Mouse (Mus musculus): ENCODE data around the gene Col19a1. TPM values are rescaled to one million over a fixed set of nuclear protein-coding genes. Genes with fewer than 3 reads are reported as not detected.

The Col19a1 gene
- polyA plus RNA-seq, 1 experiment from 2014 or later: 3.4 TPM

DNA sequence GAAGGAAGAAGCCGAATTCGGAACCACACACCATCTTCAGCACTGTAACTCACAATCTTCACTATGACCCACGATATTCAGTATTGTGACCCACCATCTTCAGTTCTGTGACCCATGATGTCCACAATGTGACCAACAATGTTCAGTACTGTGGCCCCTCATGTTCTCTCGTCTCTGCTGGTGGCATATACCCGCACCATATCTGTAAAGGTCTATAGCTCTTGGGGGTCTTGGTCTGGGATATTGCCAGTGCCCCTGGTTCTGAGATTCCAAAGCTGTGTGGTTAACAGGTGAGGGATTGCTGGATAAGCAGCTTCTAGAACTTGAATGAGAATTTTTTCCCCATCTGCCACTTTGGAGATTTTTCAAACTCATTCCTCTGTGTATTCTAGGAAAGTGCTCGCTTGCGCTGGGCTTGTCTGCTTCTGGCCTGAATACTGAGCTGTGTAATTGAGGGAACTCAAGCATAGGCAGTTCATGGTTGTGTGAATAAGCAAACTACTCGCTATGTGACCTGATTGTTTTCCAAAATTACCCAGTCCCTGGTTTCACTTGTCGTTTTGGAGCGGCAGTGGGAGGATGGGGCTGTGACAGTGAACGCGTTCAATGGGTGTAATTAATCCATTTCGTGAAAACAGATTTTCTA lies 225.2 kb downstream of the Col19a1 start:
- ATAC-seq (ENCODE audit: low FRiP score): no peak
- 83% methylated on average over 13 of the region's 13 CpGs for WGBS
- H3K27ac ChIP-seq (replicated peaks): no peak overlapping the region
- H3K4me3 ChIP-seq (replicated peaks): no peak overlapping the region
- no peaks in the 10 kb centered on the region for H3K36me3 ChIP-seq
- H3K27me3 ChIP-seq (replicated peaks): no peaks in the 10 kb centered on the region
- no peak overlapping the region for H3K9ac ChIP-seq (replicated peaks)
- H3K4me1 ChIP-seq: no peaks in the 10 kb centered on the region
- no peaks in the 10 kb centered on the region for H3K9me3 ChIP-seq (replicated peaks)
- H3K4me2 ChIP-seq: no peak overlapping the region

GRCm38 (mm10) chr1:24349462-24350217 lies 237.6 kb downstream of the Col19a1 start:
- ATAC-seq (ENCODE audit: low FRiP score): peak; percentile 94
- WGBS: 55% methylated on average over 13 of the region's 13 CpGs

GRCm38 (mm10) chr1:24347621-24348160 lies 239.6 kb downstream of the Col19a1 start:
- Histone ChIP-seq H3K4me1 (0 out of 2 replicates have a peak, but pooled peaks cover 5% of the 10 kb centered on the region), H3K4me3 (replicated peaks) (no peak overlapping the region), H3K27ac (replicated peaks) (no peak overlapping the region), H3K9ac (replicated peaks) (no peak overlapping the region), H3K9me3 (replicated peaks) (no peaks in the 10 kb centered on the region), H3K4me2 (no peak overlapping the region), H3K27me3 (replicated peaks) (no peaks in the 10 kb centered on the region), H3K36me3 (no peaks in the 10 kb centered on the region)
- 77% methylated on average over 5 of the region's 5 CpGs for WGBS
- no peak for ATAC-seq (ENCODE audit: low FRiP score)

More at GRCm38 (mm10) chr1:24349462-24350217, 237.6 kb downstream of the Col19a1 start:
- Histone ChIP-seq H3K27ac (replicated peaks) (0 out of 2 replicates have a peak overlapping the region, but pooled peaks have one; percentile 28), H3K9me3 (replicated peaks) (no peaks in the 10 kb centered on the region), H3K4me3 (replicated peaks) (0 out of 2 replicates have a peak overlapping the region, but pooled peaks have one; percentile 12), H3K36me3 (no peaks in the 10 kb centered on the region), H3K4me2 (peak overlapping the region; percentile 41), H3K9ac (replicated peaks) (no peak overlapping the region), H3K27me3 (replicated peaks) (no peaks in the 10 kb centered on the region), H3K4me1 (0 out of 2 replicates have a peak, but pooled peaks cover 5% of the 10 kb centered on the region)

DNA sequence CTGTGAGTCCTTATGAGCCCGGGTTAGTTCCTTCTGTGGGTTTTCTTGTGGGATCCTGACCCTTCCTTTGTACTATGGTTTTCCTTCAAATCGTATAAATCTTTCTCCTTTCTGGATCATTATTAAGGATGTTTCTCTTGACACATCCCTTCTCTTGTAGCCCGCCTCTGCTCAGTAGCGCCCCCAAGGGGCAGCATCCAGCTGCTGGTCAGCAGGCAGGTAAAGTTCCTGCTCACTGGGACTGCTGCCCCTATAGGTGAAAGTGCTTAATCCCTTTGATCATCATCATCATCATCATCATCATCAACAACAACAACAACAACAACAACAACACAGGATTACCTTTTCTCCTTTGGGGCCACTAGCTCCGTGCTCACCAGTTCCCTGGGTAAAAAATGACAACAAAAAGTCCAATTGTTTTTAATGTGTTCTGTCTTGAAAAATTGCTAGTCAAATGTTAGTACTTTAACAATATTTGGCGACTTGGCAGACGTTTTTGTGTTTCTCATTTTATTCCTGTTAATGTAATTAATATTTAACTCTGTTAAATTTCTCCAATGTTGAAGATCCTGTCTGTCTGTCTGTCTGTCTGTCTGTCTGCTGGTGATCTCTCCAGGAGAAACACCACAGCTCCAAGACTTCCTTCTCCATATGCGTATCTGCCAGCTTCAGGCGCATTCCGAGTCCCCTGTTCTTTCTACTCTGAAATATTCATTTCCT lies 249.6 kb downstream of the Col19a1 start:
- Histone ChIP-seq H3K4me3 (replicated peaks) (no peak overlapping the region), H3K27ac (replicated peaks) (no peak overlapping the region), H3K9me3 (replicated peaks) (no peaks in the 10 kb centered on the region), H3K4me2 (no peak overlapping the region), H3K4me1 (no peaks in the 10 kb centered on the region), H3K36me3 (no peaks in the 10 kb centered on the region), H3K9ac (replicated peaks) (no peak overlapping the region), H3K27me3 (replicated peaks) (no peaks in the 10 kb centered on the region)
- WGBS: 88% methylated on average over 10 of the region's 10 CpGs
- no peak for ATAC-seq (ENCODE audit: low FRiP score)

- Histone ChIP-seq H3K27ac (replicated peaks) (no peak overlapping the region), H3K4me2 (no peak overlapping the region), H3K27me3 (replicated peaks) (no peaks in the 10 kb centered on the region), H3K4me1 (no peaks in the 10 kb centered on the region), H3K9me3 (replicated peaks) (no peaks in the 10 kb centered on the region), H3K9ac (replicated peaks) (no peak overlapping the region), H3K4me3 (replicated peaks) (no peak overlapping the region), H3K36me3 (no peaks in the 10 kb centered on the region)
- ATAC-seq (ENCODE audit: low FRiP score): no peak
- 52% methylated on average over 3 of the region's 3 CpGs for WGBS
Measured at GRCm38 (mm10) chr1:24336051-24336450, 251.2 kb downstream of the Col19a1 start.

DNA sequence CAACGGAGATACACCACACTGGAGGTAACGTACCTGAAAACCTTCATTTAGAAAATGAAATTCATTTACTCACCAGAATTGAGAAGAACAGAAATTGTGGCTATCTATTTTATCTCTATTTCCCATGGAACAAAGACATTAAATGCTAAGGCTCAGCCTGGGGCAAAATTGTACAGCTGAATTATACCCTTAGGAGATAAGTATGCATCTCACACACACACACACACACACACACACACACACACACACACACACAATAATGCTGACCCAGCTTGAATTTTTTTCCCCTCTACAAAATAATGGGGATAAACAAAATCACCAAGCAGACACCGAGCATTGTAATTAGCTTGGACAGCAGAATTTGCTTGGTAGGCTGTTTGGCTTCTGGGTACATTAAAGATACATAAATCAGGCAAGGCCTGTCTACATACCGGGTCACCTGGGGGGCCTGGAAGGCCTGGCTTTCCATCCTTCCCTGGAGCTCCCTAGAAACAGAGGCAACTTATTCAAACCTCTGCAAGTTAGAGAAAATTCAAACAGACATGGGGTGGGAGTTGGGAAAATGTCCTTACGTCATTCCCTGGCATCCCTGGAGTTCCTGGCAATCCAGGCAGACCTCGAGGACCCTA lies 270.2 kb downstream of the Col19a1 start:
- WGBS: 43% methylated on average over 6 of the region's 6 CpGs
- ATAC-seq (ENCODE audit: low FRiP score): peak; percentile 47

GRCm38 (mm10) chr1:24316490-24316889 lies 270.8 kb downstream of the Col19a1 start:
- no peak overlapping the region for H3K4me2 ChIP-seq
- H3K4me1 ChIP-seq: peaks cover 10% of the 10 kb centered on the region
- no peaks in the 10 kb centered on the region for H3K9me3 ChIP-seq (replicated peaks)
- H3K4me3 ChIP-seq (replicated peaks): no peak overlapping the region
- WGBS: 61% methylated on average over 3 of the region's 3 CpGs
- H3K36me3 ChIP-seq: no peaks in the 10 kb centered on the region
- H3K9ac ChIP-seq (replicated peaks): no peak overlapping the region
- H3K27me3 ChIP-seq (replicated peaks): no peaks in the 10 kb centered on the region
- 0 out of 2 replicates have a peak overlapping the region, but pooled peaks have one; percentile 33 for H3K27ac ChIP-seq (replicated peaks)
- peak; percentile 57; the same call in 1 of the 2 replicates for ATAC-seq (ENCODE audit: low FRiP score)

More for the DNA sequence above, 270.2 kb downstream of the Col19a1 start:
- Histone ChIP-seq H3K4me2 (no peak overlapping the region), H3K36me3 (no peaks in the 10 kb centered on the region), H3K27me3 (replicated peaks) (no peaks in the 10 kb centered on the region), H3K9ac (replicated peaks) (no peak overlapping the region), H3K9me3 (replicated peaks) (no peaks in the 10 kb centered on the region), H3K27ac (replicated peaks) (no peak overlapping the region), H3K4me3 (replicated peaks) (no peak overlapping the region), H3K4me1 (peaks cover 10% of the 10 kb centered on the region)

DNA sequence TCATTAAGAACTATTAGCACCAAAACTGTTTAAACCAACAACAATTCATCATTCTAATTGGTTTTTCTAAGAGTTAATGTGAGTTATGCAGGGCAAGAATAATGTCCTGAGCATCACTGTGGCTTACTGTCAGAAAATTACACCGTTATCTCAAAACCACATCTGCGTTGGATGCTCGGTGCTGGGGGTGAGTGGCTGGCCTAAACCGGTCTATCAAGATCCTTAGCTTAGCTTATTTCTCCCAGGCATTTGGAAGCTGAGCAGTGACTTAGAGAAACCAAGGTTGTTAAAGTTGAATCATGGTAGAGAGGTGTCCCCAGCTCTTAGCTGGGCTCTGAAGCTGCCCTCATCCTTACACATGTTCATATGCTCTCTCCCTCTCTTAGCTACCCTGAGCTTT lies 276.4 kb downstream of the Col19a1 start:
- ATAC-seq (ENCODE audit: low FRiP score): no peak
- H3K9me3 ChIP-seq (replicated peaks): no peaks in the 10 kb centered on the region
- no peaks in the 10 kb centered on the region for H3K27me3 ChIP-seq (replicated peaks)
- H3K4me3 ChIP-seq (replicated peaks): no peak overlapping the region
- 53% methylated on average over 4 of the region's 4 CpGs for WGBS
- no peaks in the 10 kb centered on the region for H3K36me3 ChIP-seq
- no peak overlapping the region for H3K27ac ChIP-seq (replicated peaks)
- no peaks in the 10 kb centered on the region for H3K4me1 ChIP-seq
- H3K4me2 ChIP-seq: no peak overlapping the region
- no peak overlapping the region for H3K9ac ChIP-seq (replicated peaks)

GRCm38 (mm10) chr1:24310193-24310592 lies 277.1 kb downstream of the Col19a1 start:
- Histone ChIP-seq H3K9me3 (replicated peaks) (no peaks in the 10 kb centered on the region), H3K9ac (replicated peaks) (no peak overlapping the region), H3K4me3 (replicated peaks) (no peak overlapping the region), H3K36me3 (no peaks in the 10 kb centered on the region), H3K27ac (replicated peaks) (no peak overlapping the region), H3K4me1 (no peaks in the 10 kb centered on the region), H3K27me3 (replicated peaks) (no peaks in the 10 kb centered on the region), H3K4me2 (no peak overlapping the region)
- 16% methylated on average over 2 of the region's 2 CpGs for WGBS
- ATAC-seq (ENCODE audit: low FRiP score): no peak

GRCm38 (mm10) chr1:24303077-24303476 lies 284.2 kb downstream of the Col19a1 start:
- Histone ChIP-seq H3K36me3 (no peaks in the 10 kb centered on the region), H3K4me1 (peaks cover 2% of the 10 kb centered on the region; the same call in 1 of the 2 replicates), H3K4me3 (replicated peaks) (no peak overlapping the region), H3K27ac (replicated peaks) (no peak overlapping the region), H3K27me3 (replicated peaks) (no peaks in the 10 kb centered on the region), H3K9me3 (replicated peaks) (no peaks in the 10 kb centered on the region), H3K9ac (replicated peaks) (no peak overlapping the region), H3K4me2 (no peak overlapping the region)
- 83% methylated on average over 7 of the region's 7 CpGs for WGBS
- no peak for ATAC-seq (ENCODE audit: low FRiP score)

- peak; percentile 85 for ATAC-seq (ENCODE audit: low FRiP score)
- H3K4me1 ChIP-seq: peaks cover 2% of the 10 kb centered on the region; the same call in 1 of the 2 replicates
- no peaks in the 10 kb centered on the region for H3K27me3 ChIP-seq (replicated peaks)
- no peaks in the 10 kb centered on the region for H3K9me3 ChIP-seq (replicated peaks)
- H3K36me3 ChIP-seq: no peaks in the 10 kb centered on the region
- H3K27ac ChIP-seq (replicated peaks): no peak overlapping the region
- 12% methylated on average over 8 of the region's 8 CpGs for WGBS
- no peak overlapping the region for H3K4me3 ChIP-seq (replicated peaks)
- H3K9ac ChIP-seq (replicated peaks): no peak overlapping the region
- H3K4me2 ChIP-seq: no peak overlapping the region
Measured at GRCm38 (mm10) chr1:24302674-24303073, 284.6 kb downstream of the Col19a1 start.
